In the genomic region with DNA sequence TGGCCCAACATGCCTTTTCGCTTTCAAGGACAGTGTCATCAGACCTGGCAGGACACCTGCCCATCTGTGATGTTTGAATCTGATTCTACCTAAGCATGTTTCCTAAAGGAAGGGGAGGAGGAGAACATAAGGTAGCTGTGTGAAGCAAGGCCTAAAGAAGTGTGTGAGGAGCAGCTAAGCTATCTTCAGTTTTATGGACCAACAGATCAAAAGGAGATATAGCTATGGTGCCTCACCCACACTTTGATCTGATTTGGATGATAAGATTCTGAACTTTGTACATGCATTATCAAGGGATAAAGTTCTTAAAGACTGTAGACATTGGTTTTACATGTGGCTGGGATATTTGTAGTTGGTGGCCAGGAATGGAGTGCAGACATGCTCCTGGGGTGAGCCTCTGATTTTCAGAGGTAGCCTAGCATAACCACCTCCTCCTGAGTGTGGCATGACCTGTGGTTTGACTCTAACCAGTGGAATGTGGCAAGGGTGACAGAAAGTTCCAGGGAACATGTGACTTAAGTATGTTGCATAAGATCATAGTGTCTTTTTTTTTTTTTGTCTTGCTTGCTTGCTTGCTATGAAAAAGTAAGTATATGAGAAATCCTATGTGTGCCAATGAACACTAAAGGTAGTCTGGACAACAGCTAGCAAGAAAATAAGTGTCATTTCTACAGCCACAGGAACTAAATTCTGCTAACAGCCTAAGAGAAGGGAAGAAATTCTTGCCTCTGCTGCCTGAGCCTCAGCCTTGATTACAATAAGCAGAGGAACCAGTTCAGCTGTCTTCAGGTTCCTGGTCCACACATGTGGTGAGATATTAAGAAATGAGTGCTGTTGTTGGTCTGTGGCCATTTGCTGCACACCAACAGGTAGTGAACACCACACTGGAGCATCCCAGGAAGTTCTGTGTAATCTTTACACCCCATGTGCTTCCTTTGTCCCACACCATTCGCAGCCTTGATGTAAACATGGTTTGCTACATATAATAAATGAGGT, we compare ENCODE assay signal across 22 mouse cellular contexts. TPM values are rescaled to one million over a fixed set of nuclear protein-coding genes. Genes with fewer than 3 reads are reported as not detected.
DNase-seq lines count a peak whose midpoint lies in the region; ATAC-seq and TF ChIP-seq lines count a peak whose summit lies in the region.
"Had no signal": no experiment of that assay in that cellular context is flagged by ENCODE, and none has a peak within 500 bp of the region (broad histone marks: within the 10 kb centered on the region; RNA-seq: fewer than 3 reads in every experiment).

No protein-coding gene starts in this region.

- TF ChIP-seq POLR2A in liver, adult 2 months (IDR thresholded peaks at IDR 0.05; ENCODE audit: extremely low read depth, insufficient read depth, low read length): no peak
- no peak for TF ChIP-seq POLR2A in myocyte (IDR thresholded peaks at IDR 0.05; ENCODE audit: insufficient read length, low read depth)

- no peak overlapping the region for H3K9ac ChIP-seq in liver, adult 2 months (ENCODE audit: low read depth, low read length)
- no peak overlapping the region for H3K9ac ChIP-seq in liver, embryonic 12.5 days
- H3K9ac ChIP-seq in intestine, embryonic 15.5 days: no peak overlapping the region
- H3K9ac ChIP-seq: forebrain, embryonic 13.5 days; kidney, embryonic 15.5 days; lung, embryonic 14.5 days had no signal

- no peaks in the 10 kb centered on the region for H3K4me1 ChIP-seq in liver, adult 2 months (ENCODE audit: control insufficient read depth, insufficient read depth, low read length)
- no peaks in the 10 kb centered on the region for H3K4me1 ChIP-seq in liver, embryonic 12.5 days
- H3K4me1 ChIP-seq in intestine, embryonic 15.5 days (replicated peaks): no peaks in the 10 kb centered on the region
- H3K4me1 ChIP-seq: forebrain, embryonic 13.5 days; kidney, embryonic 15.5 days; limb, embryonic 10.5 days had no signal

- WGBS in liver, adult 2 months: 93% methylated on average over 2 of the region's 2 CpGs
- WGBS in liver, embryonic 12.5 days (ENCODE audit: insufficient replicate concordance): 54% methylated on average over 2 of the region's 2 CpGs
- WGBS in intestine, embryonic 15.5 days: 69% methylated on average over 2 of the region's 2 CpGs

- no peak for TF ChIP-seq CTCF in liver, adult 2 months (IDR thresholded peaks at IDR 0.05; ENCODE audit: low read depth, low read length)

- no peak overlapping the region for H3K4me2 ChIP-seq in liver, embryonic 12.5 days
- H3K4me2 ChIP-seq in intestine, embryonic 15.5 days (replicated peaks): no peak overlapping the region
- H3K4me2 ChIP-seq in myocyte (ENCODE audit: low read depth): no peak overlapping the region
- H3K4me2 ChIP-seq: forebrain, embryonic 13.5 days; kidney, embryonic 15.5 days; liver, embryonic 11.5 days; lung, embryonic 14.5 days had no signal

- no peak for ATAC-seq in liver, embryonic 12.5 days
- peak; percentile 80 for ATAC-seq in intestine, embryonic 15.5 days
- ATAC-seq: forebrain, embryonic 13.5 days had no signal

- 0 out of 2 replicates have a peak, but pooled peaks cover 2% of the 10 kb centered on the region for H3K27me3 ChIP-seq in liver, adult 2 months (ENCODE audit: control insufficient read depth, insufficient read depth, low read length)
- no peaks in the 10 kb centered on the region; the same call in 1 of the 2 replicates for H3K27me3 ChIP-seq in liver, embryonic 12.5 days (replicated peaks)
- H3K27me3 ChIP-seq in intestine, embryonic 15.5 days (replicated peaks): no peaks in the 10 kb centered on the region
- no peaks in the 10 kb centered on the region for H3K27me3 ChIP-seq in myocyte (ENCODE audit: control insufficient read depth, insufficient read depth, insufficient read length)
- H3K27me3 ChIP-seq: forebrain, embryonic 13.5 days; kidney, embryonic 15.5 days had no signal

- no peak overlapping the region for H3ac ChIP-seq in myocyte (ENCODE audit: control insufficient read depth, insufficient read length)

- H3K9me3 ChIP-seq in liver, embryonic 12.5 days (replicated peaks): no peaks in the 10 kb centered on the region
- no peaks in the 10 kb centered on the region for H3K9me3 ChIP-seq in intestine, embryonic 15.5 days
- H3K9me3 ChIP-seq: forebrain, embryonic 13.5 days; kidney, embryonic 15.5 days; limb, embryonic 10.5 days had no signal

- no peaks in the 10 kb centered on the region for H3K36me3 ChIP-seq in liver, adult 2 months (ENCODE audit: control insufficient read depth, insufficient read depth, low read length)
- no peaks in the 10 kb centered on the region for H3K36me3 ChIP-seq in liver, embryonic 12.5 days
- H3K36me3 ChIP-seq in intestine, embryonic 15.5 days: no peaks in the 10 kb centered on the region
- H3K36me3 ChIP-seq in myocyte (ENCODE audit: control insufficient read depth, insufficient read depth): no peaks in the 10 kb centered on the region
- H3K36me3 ChIP-seq: kidney, embryonic 15.5 days; limb, embryonic 10.5 days had no signal

- no peaks in the 10 kb centered on the region for H3K79me2 ChIP-seq in liver, adult 2 months (ENCODE audit: control insufficient read depth, insufficient read depth, low read length)
- H3K79me2 ChIP-seq in myocyte (ENCODE audit: control insufficient read depth, insufficient read depth): no peaks in the 10 kb centered on the region

- H3K4me3 ChIP-seq in liver, adult 2 months (ENCODE audit: insufficient read depth, low read depth, low read length): no peak overlapping the region
- H3K4me3 ChIP-seq in liver, embryonic 12.5 days: no peak overlapping the region
- H3K4me3 ChIP-seq in intestine, embryonic 15.5 days (replicated peaks): no peak overlapping the region
- no peak overlapping the region for H3K4me3 ChIP-seq in myocyte
- H3K4me3 ChIP-seq: forebrain, embryonic 13.5 days; kidney, embryonic 15.5 days; layer of hippocampus, adult 2 months; limb, embryonic 10.5 days had no signal

- no peak overlapping the region for H3K27ac ChIP-seq in liver, adult 2 months (replicated peaks; ENCODE audit: insufficient read depth, low read depth, low read length)
- no peak overlapping the region for H3K27ac ChIP-seq in liver, embryonic 12.5 days
- H3K27ac ChIP-seq in intestine, embryonic 15.5 days: no peak overlapping the region
- H3K27ac ChIP-seq: forebrain, embryonic 13.5 days; kidney, embryonic 15.5 days; layer of hippocampus, adult 2 months; limb, embryonic 10.5 days; stomach, postnatal 0 days had no signal

- DNase-seq in liver, adult 2 months (ENCODE audit: extremely low read depth, low read depth, low spot score): peak; percentile 23
- peak; percentile 60 for DNase-seq in adipocyte (ENCODE audit: low spot score)
- DNase-seq in cerebellum, adult 8-10 months: no peak
- DNase-seq in thymus, postnatal 36 days: no peak
- DNase-seq in adrenal gland, adult 18-20 months (ENCODE audit: low spot score in 2 of 2): no peak
- DNase-seq: adrenal gland, postnatal 14 days; cerebellum, adult 11-12 months; cerebellum, postnatal 36 days; gastrocnemius, postnatal 10 days; lung, embryonic 14.5 days; midbrain, embryonic 14.5 days; right cerebral cortex, postnatal 4 days had no signal

TF ChIP-seq in myocyte, 11 proteins besides CTCF, POLR2A, EP300 and RAD21:
- TF ChIP-seq MYOG (IDR thresholded peaks at IDR 0.05; ENCODE audit: control insufficient read depth in 1 of 3, insufficient read depth in 1 of 3, insufficient read length in 2 of 3, low read depth in 2 of 3) (no peak), USF1 (IDR thresholded peaks at IDR 0.05; ENCODE audit: low read depth) (peak; percentile 61)

RNA-seq across cellular contexts. Expression of a gene that starts 23.7 kb away (rescaled TPM):
- under 0.01 and 0.09 TPM in 2 replicates for total RNA-seq in liver, adult 2 months (2014; rRNA removed)
- polyA plus RNA-seq in liver, adult 2 months (2012; rRNA removed): not detected in 2 replicates
- 0.41 and 0.54 TPM in 2 replicates for polyA plus RNA-seq in liver, embryonic 12.5 days (2016; fragmentation: Nextera tagmentation; extraction: Ambion mirVana)
- 0.06 and 0.10 TPM in 2 replicates for polyA plus RNA-seq in intestine, embryonic 15.5 days (2015; fragmentation: Nextera tagmentation; extraction: Ambion mirVana)
- 0.04 TPM for polyA plus RNA-seq in myocyte (2012; fragmentation: generic; extraction: Trizol)
- total RNA-seq in adrenal gland, adult 18-20 months (2021): under 1 TPM; 0.53 to 0.61 TPM
- total RNA-seq: neutrophil, adult 5-6 weeks had no signal

Comparison
In these comparisons a context has a peak if more than half of its experiments do, and no peak if none do; other contexts are left out.
1. DNase-seq: peak in liver, adult 2 months (single experiment) and adipocyte (single experiment); none in cerebellum, adult 8-10 months (single experiment), thymus, postnatal 36 days (0 of 2) and adrenal gland, adult 18-20 months (0 of 2).